9 mouse cellular contexts compared by ENCODE assay signal in genomic region chr7:90456149-90456844, GRCm38 (mm10). TPM values are rescaled to one million over a fixed set of nuclear protein-coding genes. Genes with fewer than 3 reads are reported as not detected.
A peak's percentile ranks its signal among the peaks of the same experiment; 100 is the strongest.
DNase-seq lines count a peak whose midpoint lies in the region; ATAC-seq and TF ChIP-seq lines count a peak whose summit lies in the region.
"Had no signal": no experiment of that assay in that cellular context is flagged by ENCODE, and none has a peak within 500 bp of the region (broad histone marks: within the 10 kb centered on the region; RNA-seq: fewer than 3 reads in every experiment).

No protein-coding gene starts in this region.

- no peak for TF ChIP-seq CTCF in liver, adult 2 months (IDR thresholded peaks at IDR 0.05; ENCODE audit: low read depth, low read length)
- TF ChIP-seq CTCF in intestine, postnatal 0 days (IDR thresholded peaks at IDR 0.05; ENCODE audit: low read depth) = no peak

- peak overlapping the region; percentile 61 for H3K4me2 ChIP-seq in embryonic facial prominence, embryonic 11.5 days (ENCODE audit: low read depth, low read length)
- peak overlapping the region; percentile 75 for H3K4me2 ChIP-seq in intestine, postnatal 0 days (replicated peaks; ENCODE audit: low read depth)
- H3K4me2 ChIP-seq in neural tube, embryonic 15.5 days = peak overlapping the region; percentile 65

- peaks cover 2% of the 10 kb centered on the region; the same call in 1 of the 2 replicates for H3K79me2 ChIP-seq in liver, adult 2 months (ENCODE audit: control insufficient read depth, insufficient read depth, low read length)

- DNase-seq in liver, adult 2 months (ENCODE audit: extremely low read depth, low read depth, low spot score) = peak; percentile 46
- no peak for DNase-seq in liver
- DNase-seq in embryonic facial prominence, embryonic 11.5 days (ENCODE audit: low spot score) = no peak
- DNase-seq in urinary bladder, postnatal 4 days (ENCODE audit: low spot score in 2 of 2) = no peak
- no peak for DNase-seq in retina, postnatal 1 day
- DNase-seq in layer of hippocampus, adult 8-10 months (ENCODE audit: low spot score in 2 of 2) = no peak

- H3K27ac ChIP-seq in liver, adult 2 months (replicated peaks; ENCODE audit: insufficient read depth, low read depth, low read length) = peak overlapping the region; percentile 22; the same call in 1 of the 2 replicates
- no peak overlapping the region for H3K27ac ChIP-seq in embryonic facial prominence, embryonic 11.5 days (replicated peaks; ENCODE audit: low read depth, low read length)
- H3K27ac ChIP-seq in intestine, postnatal 0 days (ENCODE audit: low read depth, low read length) = peak overlapping the region; percentile 73
- peak overlapping the region; percentile 94; the same call in 1 of the 2 replicates for H3K27ac ChIP-seq in neural tube, embryonic 15.5 days (replicated peaks)

- TF ChIP-seq POLR2A in liver, adult 2 months (IDR thresholded peaks at IDR 0.05; ENCODE audit: extremely low read depth, insufficient read depth, low read length) = no peak

- peak overlapping the region; percentile 9 for H3K9ac ChIP-seq in liver, adult 2 months (ENCODE audit: low read depth, low read length)
- H3K9ac ChIP-seq in embryonic facial prominence, embryonic 11.5 days (replicated peaks; ENCODE audit: low read length) = peak overlapping the region; percentile 76; the same call in 1 of the 2 replicates
- H3K9ac ChIP-seq in intestine, postnatal 0 days (ENCODE audit: low read depth, low read length) = peak overlapping the region; percentile 70
- H3K9ac ChIP-seq in neural tube, embryonic 15.5 days (replicated peaks) = peak overlapping the region; percentile 75

- peaks cover 23% of the 10 kb centered on the region for H3K36me3 ChIP-seq in liver, adult 2 months (ENCODE audit: control insufficient read depth, insufficient read depth, low read length)
- peaks cover 2% of the 10 kb centered on the region for H3K36me3 ChIP-seq in embryonic facial prominence, embryonic 11.5 days (replicated peaks; ENCODE audit: control insufficient read depth, insufficient read depth, low read depth, low read length)
- peaks cover 8% of the 10 kb centered on the region for H3K36me3 ChIP-seq in intestine, postnatal 0 days (ENCODE audit: control insufficient read depth, insufficient read depth)
- peaks cover 17% of the 10 kb centered on the region for H3K36me3 ChIP-seq in neural tube, embryonic 15.5 days

- no peaks in the 10 kb centered on the region for H3K9me3 ChIP-seq in embryonic facial prominence, embryonic 11.5 days (replicated peaks; ENCODE audit: control insufficient read depth, low read length)
- no peaks in the 10 kb centered on the region for H3K9me3 ChIP-seq in intestine, postnatal 0 days (ENCODE audit: control insufficient read depth)
- no peaks in the 10 kb centered on the region for H3K9me3 ChIP-seq in neural tube, embryonic 15.5 days (replicated peaks)

- no peaks in the 10 kb centered on the region for H3K27me3 ChIP-seq in liver, adult 2 months (ENCODE audit: control insufficient read depth, insufficient read depth, low read length)
- H3K27me3 ChIP-seq in embryonic facial prominence, embryonic 11.5 days (ENCODE audit: control insufficient read depth, insufficient read depth, low read length) = no peaks in the 10 kb centered on the region
- H3K27me3 ChIP-seq in intestine, postnatal 0 days (replicated peaks; ENCODE audit: control insufficient read depth, insufficient read depth, low read length) = no peaks in the 10 kb centered on the region
- no peaks in the 10 kb centered on the region for H3K27me3 ChIP-seq in neural tube, embryonic 15.5 days (replicated peaks)

- no peak for ATAC-seq in embryonic facial prominence, embryonic 11.5 days (replicated peaks; ENCODE audit: insufficient number of reproducible peaks, low FRiP score, low TSS enrichment, low read depth)
- ATAC-seq in intestine, postnatal 0 days = 0 out of 2 replicates have a peak, but pooled peaks have one; percentile 5
- ATAC-seq in neural tube, embryonic 15.5 days (ENCODE audit: low FRiP score) = peak; percentile 13; the same call in 1 of the 2 replicates

- peaks cover 6% of the 10 kb centered on the region for H3K4me1 ChIP-seq in liver, adult 2 months (ENCODE audit: control insufficient read depth, insufficient read depth, low read length)
- no peaks in the 10 kb centered on the region; the same call in 1 of the 2 replicates for H3K4me1 ChIP-seq in embryonic facial prominence, embryonic 11.5 days (ENCODE audit: control insufficient read depth, insufficient read depth, low read length)
- H3K4me1 ChIP-seq in intestine, postnatal 0 days (replicated peaks; ENCODE audit: control insufficient read depth, insufficient read depth, low read length) = no peaks in the 10 kb centered on the region; the same call in 1 of the 2 replicates
- peaks cover 18% of the 10 kb centered on the region for H3K4me1 ChIP-seq in neural tube, embryonic 15.5 days

- WGBS in liver, adult 2 months = 3% methylated on average over 7 of the region's 7 CpGs
- 37% methylated on average over 7 of the region's 7 CpGs for WGBS in embryonic facial prominence, embryonic 11.5 days
- WGBS in intestine, postnatal 0 days = 16% methylated on average over 7 of the region's 7 CpGs
- WGBS in neural tube, embryonic 15.5 days = 31% methylated on average over 7 of the region's 7 CpGs

- H3K4me3 ChIP-seq in liver, adult 2 months (ENCODE audit: insufficient read depth, low read depth, low read length) = peak overlapping the region; percentile 76
- peak overlapping the region; percentile 68 for H3K4me3 ChIP-seq in embryonic facial prominence, embryonic 11.5 days (ENCODE audit: low read depth, low read length)
- H3K4me3 ChIP-seq in intestine, postnatal 0 days (ENCODE audit: low read depth, low read length) = peak overlapping the region; percentile 72
- H3K4me3 ChIP-seq in neural tube, embryonic 15.5 days (replicated peaks) = peak overlapping the region; percentile 73

RNA-seq across cellular contexts. Expression of gene Tmem126a, which starts 0.7 kb away (rescaled TPM):
- 67.5 and 68.2 TPM in 2 replicates for total RNA-seq in liver, adult 2 months (2014; rRNA removed)
- 25.0 and 28.5 TPM in 2 replicates for polyA plus RNA-seq in liver, adult 2 months (2012; rRNA removed)
- polyA plus RNA-seq in embryonic facial prominence, embryonic 11.5 days (2014; fragmentation: Nextera tagmentation; extraction: Ambion mirVana) = 116 and 117 TPM in 2 replicates
- 125 and 136 TPM in 2 replicates for polyA plus RNA-seq in intestine, postnatal 0 days (2015; fragmentation: Nextera tagmentation; extraction: Ambion mirVana)
- polyA plus RNA-seq in neural tube, embryonic 15.5 days (2015; fragmentation: Nextera tagmentation; extraction: Ambion mirVana) = 139 and 163 TPM in 2 replicates
- 10 to 100 TPM; 37.2 to 53.0 (median 40.9) TPM for total RNA-seq in layer of hippocampus, adult 8-10 months (2022)

RNA-seq across cellular contexts. Expression of gene Crebzf, which starts 13.8 kb away (rescaled TPM):
- 38.1 and 40.7 TPM in 2 replicates for total RNA-seq in liver, adult 2 months (2014; rRNA removed)
- polyA plus RNA-seq in liver, adult 2 months (2012; rRNA removed) = 18.3 and 21.0 TPM in 2 replicates
- polyA plus RNA-seq in embryonic facial prominence, embryonic 11.5 days (2014; fragmentation: Nextera tagmentation; extraction: Ambion mirVana) = 46.7 and 53.5 TPM in 2 replicates
- 19.3 and 23.7 TPM in 2 replicates for polyA plus RNA-seq in intestine, postnatal 0 days (2015; fragmentation: Nextera tagmentation; extraction: Ambion mirVana)
- 30.2 and 33.8 TPM in 2 replicates for polyA plus RNA-seq in neural tube, embryonic 15.5 days (2015; fragmentation: Nextera tagmentation; extraction: Ambion mirVana)
- 10 to 100 TPM; 74.6 to 91.6 (median 86.8) TPM for total RNA-seq in layer of hippocampus, adult 8-10 months (2022)

RNA-seq across cellular contexts. Expression of gene Tmem126b, which starts 19.5 kb away (rescaled TPM):
- 19.3 and 22.5 TPM in 2 replicates for total RNA-seq in liver, adult 2 months (2014; rRNA removed)
- 6.2 and 7.2 TPM in 2 replicates for polyA plus RNA-seq in liver, adult 2 months (2012; rRNA removed)
- polyA plus RNA-seq in embryonic facial prominence, embryonic 11.5 days (2014; fragmentation: Nextera tagmentation; extraction: Ambion mirVana) = 41.3 and 42.8 TPM in 2 replicates
- polyA plus RNA-seq in intestine, postnatal 0 days (2015; fragmentation: Nextera tagmentation; extraction: Ambion mirVana) = 29.0 and 32.0 TPM in 2 replicates
- 47.2 and 49.0 TPM in 2 replicates for polyA plus RNA-seq in neural tube, embryonic 15.5 days (2015; fragmentation: Nextera tagmentation; extraction: Ambion mirVana)
- total RNA-seq in layer of hippocampus, adult 8-10 months (2022) = 10 to 100 TPM; 25.0 to 33.3 (median 28.1) TPM

RNA-seq across cellular contexts. Expression of gene Dlg2, which starts 20.2 kb away (rescaled TPM):
- 0.47 and 0.65 TPM in 2 replicates for total RNA-seq in liver, adult 2 months (2014; rRNA removed)
- polyA plus RNA-seq in liver, adult 2 months (2012; rRNA removed) = 0.01 TPM in 1 of 2 replicates, not detected in the other
- 5.3 and 6.6 TPM in 2 replicates for polyA plus RNA-seq in embryonic facial prominence, embryonic 11.5 days (2014; fragmentation: Nextera tagmentation; extraction: Ambion mirVana)
- 1.1 TPM in 2 replicates for polyA plus RNA-seq in intestine, postnatal 0 days (2015; fragmentation: Nextera tagmentation; extraction: Ambion mirVana)
- polyA plus RNA-seq in neural tube, embryonic 15.5 days (2015; fragmentation: Nextera tagmentation; extraction: Ambion mirVana) = 29.8 and 29.9 TPM in 2 replicates
- 100 to 1,000 TPM; 216 to 253 (median 244) TPM for total RNA-seq in layer of hippocampus, adult 8-10 months (2022)

RNA-seq across cellular contexts. Expression of gene Ccdc89, which starts 29.9 kb away (rescaled TPM):
- 0.07 and 0.09 TPM in 2 replicates for total RNA-seq in liver, adult 2 months (2014; rRNA removed)
- 0.09 TPM in 1 of 2 replicates, not detected in the other for polyA plus RNA-seq in liver, adult 2 months (2012; rRNA removed)
- polyA plus RNA-seq in embryonic facial prominence, embryonic 11.5 days (2014; fragmentation: Nextera tagmentation; extraction: Ambion mirVana) = 2.5 and 3.5 TPM in 2 replicates
- polyA plus RNA-seq in intestine, postnatal 0 days (2015; fragmentation: Nextera tagmentation; extraction: Ambion mirVana) = 0.31 and 0.47 TPM in 2 replicates
- 1.3 and 1.5 TPM in 2 replicates for polyA plus RNA-seq in neural tube, embryonic 15.5 days (2015; fragmentation: Nextera tagmentation; extraction: Ambion mirVana)
- 1 to 10 TPM in 2 of 4 experiments, under 1 TPM in 2; 0.98 to 1.3 (median 1.1) TPM for total RNA-seq in layer of hippocampus, adult 8-10 months (2022)
- total RNA-seq: neutrophil, adult 5-6 weeks had no signal

Comparison
In these comparisons a context has a peak if more than half of its experiments do, and no peak if none do; other contexts are left out.
1. H3K9ac ChIP-seq: peak in every context shown above with its lines; median percentile 76 in embryonic facial prominence, embryonic 11.5 days; 75 in neural tube, embryonic 15.5 days; 70 in intestine, postnatal 0 days; 9 in liver, adult 2 months.